10 mouse cellular contexts compared by ENCODE assay signal in genomic region chr3:101349542-101350307, GRCm38 (mm10). TPM values are rescaled to one million over a fixed set of nuclear protein-coding genes. Genes with fewer than 3 reads are reported as not detected.
A peak's percentile ranks its signal among the peaks of the same experiment; 100 is the strongest.
DNase-seq lines count a peak whose midpoint lies in the region; ATAC-seq and TF ChIP-seq lines count a peak whose summit lies in the region.
"Had no signal": no experiment of that assay in that cellular context is flagged by ENCODE, and none has a peak within 500 bp of the region (broad histone marks: within the 10 kb centered on the region; RNA-seq: fewer than 3 reads in every experiment).

No protein-coding gene starts in this region.

- peak; percentile 35 to 56 for DNase-seq in left cerebral cortex, adult 9 months (ENCODE audit: low spot score in 2 of 2)
- DNase-seq in left cerebral cortex, adult 18-20 months (ENCODE audit: low spot score in 2 of 2) = no peak
- peak; percentile 95 for DNase-seq in limb, embryonic 14.5 days (ENCODE audit: low spot score)
- DNase-seq in layer of hippocampus, postnatal 10 days (ENCODE audit: low spot score in 2 of 2) = no peak
- no peak for DNase-seq in T-cell, adult 2 months (ENCODE audit: low spot score)
- DNase-seq: heart, postnatal 4 days had no signal

- no peaks in the 10 kb centered on the region for H3K9me3 ChIP-seq in embryonic facial prominence, embryonic 15.5 days (replicated peaks)
- H3K9me3 ChIP-seq in limb, embryonic 14.5 days (ENCODE audit: control insufficient read depth, low read length) = no peaks in the 10 kb centered on the region
- H3K9me3 ChIP-seq in neural tube, embryonic 15.5 days (replicated peaks) = no peaks in the 10 kb centered on the region
- H3K9me3 ChIP-seq in heart, embryonic 12.5 days (replicated peaks) = peaks cover 3% of the 10 kb centered on the region

- peaks cover 42% of the 10 kb centered on the region for H3K4me1 ChIP-seq in embryonic facial prominence, embryonic 15.5 days
- H3K4me1 ChIP-seq in limb, embryonic 14.5 days (ENCODE audit: control insufficient read depth, insufficient read depth, low read length) = peaks cover 33% of the 10 kb centered on the region
- peaks cover 36% of the 10 kb centered on the region for H3K4me1 ChIP-seq in neural tube, embryonic 15.5 days
- H3K4me1 ChIP-seq in heart, embryonic 12.5 days (replicated peaks) = peaks cover 28% of the 10 kb centered on the region

- no peak for TF ChIP-seq POLR2A in limb, embryonic 14.5 days (IDR thresholded peaks at IDR 0.05; ENCODE audit: borderline replicate concordance, extremely low read depth, insufficient read depth, insufficient read length)

- WGBS in embryonic facial prominence, embryonic 15.5 days = 23% methylated on average over 6 of the region's 6 CpGs
- 13% methylated on average over 6 of the region's 6 CpGs for WGBS in limb, embryonic 14.5 days
- WGBS in neural tube, embryonic 15.5 days = 17% methylated on average over 6 of the region's 6 CpGs
- WGBS in heart, embryonic 12.5 days = 66% methylated on average over 6 of the region's 6 CpGs

- H3K27me3 ChIP-seq in embryonic facial prominence, embryonic 15.5 days = no peaks in the 10 kb centered on the region
- H3K27me3 ChIP-seq in limb, embryonic 14.5 days (ENCODE audit: control insufficient read depth, insufficient read depth, low read length) = no peaks in the 10 kb centered on the region
- H3K27me3 ChIP-seq in neural tube, embryonic 15.5 days (replicated peaks) = no peaks in the 10 kb centered on the region
- H3K27me3 ChIP-seq in heart, embryonic 12.5 days (replicated peaks) = no peaks in the 10 kb centered on the region

- H3K9ac ChIP-seq in embryonic facial prominence, embryonic 15.5 days = no peak overlapping the region
- no peak overlapping the region for H3K9ac ChIP-seq in limb, embryonic 14.5 days (ENCODE audit: low read depth, low read length, severe bottlenecking)
- H3K9ac ChIP-seq in neural tube, embryonic 15.5 days (replicated peaks) = no peak overlapping the region
- H3K9ac ChIP-seq in heart, embryonic 12.5 days = no peak overlapping the region

- H3K4me3 ChIP-seq in embryonic facial prominence, embryonic 15.5 days (replicated peaks) = no peak overlapping the region
- no peak overlapping the region for H3K4me3 ChIP-seq in limb, embryonic 14.5 days (replicated peaks; ENCODE audit: low read length)
- no peak overlapping the region for H3K4me3 ChIP-seq in neural tube, embryonic 15.5 days (replicated peaks)
- no peak overlapping the region for H3K4me3 ChIP-seq in heart, embryonic 12.5 days
- H3K4me3 ChIP-seq: erythroblast, embryonic 14.5 days had no signal

- peak; percentile 60 for ATAC-seq in embryonic facial prominence, embryonic 15.5 days (ENCODE audit: insufficient number of reproducible peaks, low FRiP score, low TSS enrichment, low read depth)
- peak; percentile 96 for ATAC-seq in limb, embryonic 14.5 days (ENCODE audit: low FRiP score, low read depth)
- peak; percentile 90 for ATAC-seq in neural tube, embryonic 15.5 days (ENCODE audit: low FRiP score)
- no peak for ATAC-seq in heart, embryonic 12.5 days (ENCODE audit: insufficient number of reproducible peaks, low FRiP score)

- H3K27ac ChIP-seq in embryonic facial prominence, embryonic 15.5 days (replicated peaks) = peak overlapping the region; percentile 34; the same call in 1 of the 2 replicates
- H3K27ac ChIP-seq in limb, embryonic 14.5 days (replicated peaks; ENCODE audit: low read depth, low read length) = peak overlapping the region; percentile 3; the same call in 1 of the 2 replicates
- H3K27ac ChIP-seq in neural tube, embryonic 15.5 days (replicated peaks) = peak overlapping the region; percentile 77
- no peak overlapping the region for H3K27ac ChIP-seq in heart, embryonic 12.5 days (ENCODE audit: poor library complexity, severe bottlenecking)

- H3K4me2 ChIP-seq in embryonic facial prominence, embryonic 15.5 days (replicated peaks) = no peak overlapping the region
- H3K4me2 ChIP-seq in limb, embryonic 14.5 days (replicated peaks; ENCODE audit: low read depth, low read length, severe bottlenecking) = peak overlapping the region; percentile 21; the same call in 1 of the 2 replicates
- H3K4me2 ChIP-seq in neural tube, embryonic 15.5 days = 0 out of 2 replicates have a peak overlapping the region, but pooled peaks have one; percentile 9
- no peak overlapping the region for H3K4me2 ChIP-seq in heart, embryonic 12.5 days

- H3K36me3 ChIP-seq in embryonic facial prominence, embryonic 15.5 days = no peaks in the 10 kb centered on the region
- no peaks in the 10 kb centered on the region for H3K36me3 ChIP-seq in limb, embryonic 14.5 days (ENCODE audit: control insufficient read depth, insufficient read depth, low read length)
- no peaks in the 10 kb centered on the region for H3K36me3 ChIP-seq in neural tube, embryonic 15.5 days
- peaks cover 4% of the 10 kb centered on the region; the same call in 1 of the 2 replicates for H3K36me3 ChIP-seq in heart, embryonic 12.5 days

RNA-seq across cellular contexts. Expression of gene Igsf3, which starts 27.2 kb away (rescaled TPM):
- total RNA-seq in left cerebral cortex, adult 18-20 months (2021) = 10 to 100 TPM; 18.0 to 18.5 TPM
- 76.1 and 77.2 TPM in 2 replicates for polyA plus RNA-seq in embryonic facial prominence, embryonic 15.5 days (2015; fragmentation: Nextera tagmentation; extraction: Ambion mirVana)
- 20.4 and 27.4 TPM in 2 replicates for polyA plus RNA-seq in limb, embryonic 14.5 days (2012; rRNA removed)
- polyA plus RNA-seq in limb, embryonic 14.5 days (2014; fragmentation: Nextera tagmentation; extraction: Ambion mirVana) = 38.4 and 43.2 TPM in 2 replicates
- 84.8 and 89.7 TPM in 2 replicates for polyA plus RNA-seq in neural tube, embryonic 15.5 days (2015; fragmentation: Nextera tagmentation; extraction: Ambion mirVana)
- total RNA-seq in layer of hippocampus, postnatal 10 days (2021) = 10 to 100 TPM; 57.3 to 57.7 TPM
- polyA plus RNA-seq in heart, embryonic 12.5 days (2016; fragmentation: Nextera tagmentation; extraction: Ambion mirVana) = 46.6 and 46.8 TPM in 2 replicates

Comparison
In these comparisons a context has a peak if more than half of its experiments do, and no peak if none do; other contexts are left out.
1. DNase-seq: peak in left cerebral cortex, adult 9 months (2 of 2) and limb, embryonic 14.5 days (single experiment); none in left cerebral cortex, adult 18-20 months (0 of 2), layer of hippocampus, postnatal 10 days (0 of 2) and T-cell, adult 2 months (single experiment).
2. H3K4me2 ChIP-seq: peak in limb, embryonic 14.5 days (single experiment) and neural tube, embryonic 15.5 days (single experiment); none in embryonic facial prominence, embryonic 15.5 days (single experiment) and heart, embryonic 12.5 days (single experiment).